Mouse (Mus musculus): ENCODE data around the gene Ptpn18. TPM values are rescaled to one million over a fixed set of nuclear protein-coding genes. Genes with fewer than 3 reads are reported as not detected.
"Not testable (repeated sequence)": the region's sequence is repeated elsewhere in the genome, so short reads cannot be mapped to it uniquely, and the experiment has no call there.

Gene Ptpn18
- polyA plus RNA-seq, 1 experiment from 2014 or later, result 2.9 TPM

DNA sequence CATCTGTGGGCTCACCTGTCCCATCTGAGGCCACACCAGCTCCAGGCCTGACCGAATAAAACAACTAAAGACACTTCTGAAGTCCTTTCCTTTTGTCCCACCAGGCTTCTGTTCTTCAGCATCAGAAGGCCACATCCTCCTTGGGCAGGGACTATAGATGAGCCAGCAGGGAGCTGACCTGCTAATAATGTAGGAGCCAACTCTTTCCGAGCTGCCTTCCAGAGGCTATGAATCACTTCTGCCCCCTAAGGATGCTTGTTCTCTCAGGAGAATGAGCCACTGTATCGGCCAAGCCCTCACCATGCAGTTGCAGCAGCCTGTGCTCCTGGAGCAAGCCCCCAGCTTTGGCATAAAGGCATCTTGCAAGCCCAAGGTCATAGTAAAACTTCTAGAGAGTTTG is 43.4 kb downstream of the Ptpn18 start:
- Histone ChIP-seq H3K4me1 (ENCODE audit: control insufficient read depth, insufficient read depth, low read length) (no peaks in the 10 kb centered on the region), H3K9ac (ENCODE audit: low read depth, low read length) (no peak overlapping the region), H3K27ac (ENCODE audit: low read length) (no peak overlapping the region), H3K36me3 (ENCODE audit: control insufficient read depth, insufficient read depth, low read length) (no peaks in the 10 kb centered on the region), H3K9me3 (replicated peaks; ENCODE audit: control insufficient read depth, low read length, poor library complexity, severe bottlenecking) (no peaks in the 10 kb centered on the region), H3K4me3 (ENCODE audit: low read depth, low read length) (no peak overlapping the region), H3K4me2 (ENCODE audit: low read length) (no peak overlapping the region), H3K27me3 (ENCODE audit: control insufficient read depth, insufficient read depth, low read depth, low read length) (no peaks in the 10 kb centered on the region)
- ATAC-seq, result no peak
- WGBS, result 31% methylated on average over 3 of the region's 3 CpGs

DNA sequence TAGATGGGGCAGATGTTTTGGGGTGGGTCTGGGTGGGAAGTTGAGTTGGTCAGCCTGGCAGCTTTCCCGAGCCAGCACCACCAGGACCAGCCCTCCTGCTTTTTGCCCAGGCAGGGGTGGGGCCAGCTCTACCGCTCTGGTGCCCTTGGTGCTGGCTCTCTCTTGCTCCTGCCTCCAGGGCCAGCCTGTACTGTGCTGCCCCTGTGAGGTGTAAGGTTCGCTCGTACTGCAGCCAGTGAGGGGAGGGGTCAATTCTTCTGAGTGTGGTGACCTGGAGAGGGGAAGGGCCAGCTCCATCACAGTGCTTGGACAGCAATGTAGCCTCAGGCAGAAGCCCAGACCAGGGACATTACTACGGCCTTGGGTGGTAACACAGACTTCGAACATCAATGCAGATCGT is 45.7 kb downstream of the Ptpn18 start:
- Histone ChIP-seq H3K4me3 (ENCODE audit: low read depth, low read length) (no peak overlapping the region), H3K27ac (ENCODE audit: low read length) (no peak overlapping the region), H3K9me3 (replicated peaks; ENCODE audit: control insufficient read depth, low read length, poor library complexity, severe bottlenecking) (no peaks in the 10 kb centered on the region), H3K4me1 (ENCODE audit: control insufficient read depth, insufficient read depth, low read length) (peaks cover 1% of the 10 kb centered on the region; the same call in 1 of the 2 replicates), H3K4me2 (ENCODE audit: low read length) (no peak overlapping the region), H3K9ac (ENCODE audit: low read depth, low read length) (no peak overlapping the region), H3K36me3 (ENCODE audit: control insufficient read depth, insufficient read depth, low read length) (no peaks in the 10 kb centered on the region), H3K27me3 (ENCODE audit: control insufficient read depth, insufficient read depth, low read depth, low read length) (no peaks in the 10 kb centered on the region)
- ATAC-seq, result 0 out of 2 replicates have a peak, but pooled peaks have one; percentile 25
- WGBS, result 72% methylated on average over 7 of the region's 7 CpGs

DNA sequence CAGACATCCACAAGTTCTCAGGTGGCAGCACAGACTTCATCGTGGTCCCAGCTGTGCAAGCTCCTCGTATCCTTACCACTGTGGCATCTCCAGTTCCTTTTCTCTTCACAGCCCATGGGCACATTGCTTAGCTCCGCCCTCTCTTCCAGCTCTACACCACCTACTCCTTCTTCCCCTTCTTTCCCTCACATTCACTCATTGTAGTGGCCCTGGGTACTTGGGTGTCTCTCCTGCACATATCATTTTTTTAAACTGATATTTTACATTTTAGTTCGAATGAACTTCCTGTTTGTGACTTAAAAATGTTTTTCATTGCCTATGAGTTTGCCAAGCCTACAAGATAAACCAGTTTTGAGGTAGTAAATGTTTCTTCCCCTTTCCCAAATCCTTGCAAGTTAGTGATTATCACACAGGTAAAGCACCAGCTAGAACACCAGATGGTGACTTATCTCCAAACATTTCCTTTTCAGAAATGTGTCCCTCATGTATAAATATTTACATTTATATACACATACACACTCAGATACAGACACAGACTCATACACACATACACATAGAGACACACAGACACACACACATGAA is 46.5 kb downstream of the Ptpn18 start:
- peaks cover 2% of the 10 kb centered on the region; the same call in 1 of the 2 replicates for H3K4me1 ChIP-seq (ENCODE audit: control insufficient read depth, insufficient read depth, low read length)
- H3K27ac ChIP-seq (ENCODE audit: low read length), result no peak overlapping the region
- no peak overlapping the region for H3K4me2 ChIP-seq (ENCODE audit: low read length)
- no peak for ATAC-seq
- no peak overlapping the region for H3K4me3 ChIP-seq (ENCODE audit: low read depth, low read length)
- no peak overlapping the region for H3K9ac ChIP-seq (ENCODE audit: low read depth, low read length)
- WGBS, result 88% methylated on average over 4 of the region's 4 CpGs
- H3K27me3 ChIP-seq (ENCODE audit: control insufficient read depth, insufficient read depth, low read depth, low read length), result no peaks in the 10 kb centered on the region
- no peaks in the 10 kb centered on the region for H3K9me3 ChIP-seq (replicated peaks; ENCODE audit: control insufficient read depth, low read length, poor library complexity, severe bottlenecking)
- no peaks in the 10 kb centered on the region for H3K36me3 ChIP-seq (ENCODE audit: control insufficient read depth, insufficient read depth, low read length)

GRCm38 (mm10) chr1:34507986-34508385 is 48.4 kb downstream of the Ptpn18 start:
- no peak overlapping the region for H3K9ac ChIP-seq (ENCODE audit: low read depth, low read length)
- no peak for ATAC-seq
- 65% methylated on average over 3 of the region's 3 CpGs for WGBS

DNA sequence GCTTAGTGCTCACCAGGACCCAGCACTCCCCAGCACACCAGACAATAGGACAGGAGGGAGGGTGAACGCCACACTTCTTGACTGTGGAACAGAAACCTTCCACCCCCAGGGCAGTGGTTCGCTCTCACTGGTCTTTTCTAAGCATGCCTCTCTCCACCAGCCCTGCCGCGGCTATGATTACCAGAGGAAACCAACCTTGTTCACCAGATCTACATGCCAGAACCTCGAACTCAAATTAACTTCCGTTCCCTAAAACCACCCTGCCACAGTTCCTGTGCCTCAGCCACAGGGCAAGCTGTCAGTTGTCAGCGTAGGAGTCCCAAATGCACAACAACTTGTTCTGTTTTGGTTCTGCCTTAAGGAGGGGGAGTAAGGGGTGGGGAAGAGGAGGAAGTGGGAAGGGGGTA is 51.0 kb downstream of the Ptpn18 start:
- no peaks in the 10 kb centered on the region for H3K9me3 ChIP-seq (replicated peaks; ENCODE audit: control insufficient read depth, low read length, poor library complexity, severe bottlenecking)
- H3K36me3 ChIP-seq (ENCODE audit: control insufficient read depth, insufficient read depth, low read length), result no peaks in the 10 kb centered on the region
- no peak overlapping the region for H3K27ac ChIP-seq (ENCODE audit: low read length)
- no peak overlapping the region for H3K4me3 ChIP-seq (ENCODE audit: low read depth, low read length)
- no peak for ATAC-seq
- 5% methylated on average over 7 of the region's 7 CpGs for WGBS
- peaks cover 2% of the 10 kb centered on the region; the same call in 1 of the 2 replicates for H3K4me1 ChIP-seq (ENCODE audit: control insufficient read depth, insufficient read depth, low read length)
- no peak overlapping the region for H3K9ac ChIP-seq (ENCODE audit: low read depth, low read length)
- H3K27me3 ChIP-seq (ENCODE audit: control insufficient read depth, insufficient read depth, low read depth, low read length), result no peaks in the 10 kb centered on the region
- peak overlapping the region; percentile 31 for H3K4me2 ChIP-seq (ENCODE audit: low read length)

More at GRCm38 (mm10) chr1:34507986-34508385, 48.4 kb downstream of the Ptpn18 start:
- H3K4me2 ChIP-seq (ENCODE audit: low read length), result no peak overlapping the region
- no peaks in the 10 kb centered on the region for H3K9me3 ChIP-seq (replicated peaks; ENCODE audit: control insufficient read depth, low read length, poor library complexity, severe bottlenecking)
- no peak overlapping the region for H3K27ac ChIP-seq (ENCODE audit: low read length)
- H3K36me3 ChIP-seq (ENCODE audit: control insufficient read depth, insufficient read depth, low read length), result no peaks in the 10 kb centered on the region
- H3K27me3 ChIP-seq (ENCODE audit: control insufficient read depth, insufficient read depth, low read depth, low read length), result no peaks in the 10 kb centered on the region
- peaks cover 2% of the 10 kb centered on the region; the same call in 1 of the 2 replicates for H3K4me1 ChIP-seq (ENCODE audit: control insufficient read depth, insufficient read depth, low read length)
- no peak overlapping the region for H3K4me3 ChIP-seq (ENCODE audit: low read depth, low read length)

DNA sequence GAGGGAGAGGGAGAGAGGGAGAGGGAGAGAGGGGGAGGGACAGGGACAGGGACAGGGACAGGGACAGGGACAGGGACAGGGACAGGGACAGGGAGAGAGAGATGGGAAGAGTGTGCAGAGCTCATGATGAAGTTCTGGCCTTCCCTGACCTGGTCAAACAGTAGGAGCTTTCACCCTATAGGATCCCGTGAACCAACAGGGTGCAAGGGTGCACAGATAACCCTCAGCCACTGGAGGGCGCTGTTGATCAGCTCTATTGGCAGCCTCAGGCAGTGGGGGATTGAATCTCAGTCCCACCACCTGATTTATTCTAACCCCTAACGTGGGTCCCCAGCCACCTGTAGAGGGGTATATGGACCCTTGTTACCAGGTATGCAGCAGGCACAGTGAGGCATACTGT is 51.5 kb downstream of the Ptpn18 start:
- no peaks in the 10 kb centered on the region for H3K36me3 ChIP-seq (ENCODE audit: control insufficient read depth, insufficient read depth, low read length)
- ATAC-seq, result no peak; the same call in 1 of the 2 replicates
- no peak overlapping the region for H3K27ac ChIP-seq (ENCODE audit: low read length)
- peaks cover 2% of the 10 kb centered on the region; the same call in 1 of the 2 replicates for H3K4me1 ChIP-seq (ENCODE audit: control insufficient read depth, insufficient read depth, low read length)
- no peak overlapping the region for H3K4me3 ChIP-seq (ENCODE audit: low read depth, low read length)
- WGBS, result 0% methylated on average over 3 of the region's 3 CpGs
- no peaks in the 10 kb centered on the region for H3K9me3 ChIP-seq (replicated peaks; ENCODE audit: control insufficient read depth, low read length, poor library complexity, severe bottlenecking)
- H3K4me2 ChIP-seq (ENCODE audit: low read length), result no peak overlapping the region
- no peaks in the 10 kb centered on the region for H3K27me3 ChIP-seq (ENCODE audit: control insufficient read depth, insufficient read depth, low read depth, low read length)
- no peak overlapping the region for H3K9ac ChIP-seq (ENCODE audit: low read depth, low read length)

GRCm38 (mm10) chr1:34513068-34513467 is 53.5 kb downstream of the Ptpn18 start:
- Histone ChIP-seq H3K27me3 (ENCODE audit: control insufficient read depth, insufficient read depth, low read depth, low read length) (no peaks in the 10 kb centered on the region), H3K4me2 (ENCODE audit: low read length) (no peak overlapping the region), H3K9ac (ENCODE audit: low read depth, low read length) (no peak overlapping the region), H3K27ac (ENCODE audit: low read length) (no peak overlapping the region), H3K4me3 (ENCODE audit: low read depth, low read length) (no peak overlapping the region), H3K9me3 (replicated peaks; ENCODE audit: control insufficient read depth, low read length, poor library complexity, severe bottlenecking) (no peaks in the 10 kb centered on the region), H3K4me1 (ENCODE audit: control insufficient read depth, insufficient read depth, low read length) (peaks cover 2% of the 10 kb centered on the region; the same call in 1 of the 2 replicates), H3K36me3 (ENCODE audit: control insufficient read depth, insufficient read depth, low read length) (no peaks in the 10 kb centered on the region)
- ATAC-seq, result no peak
- 86% methylated on average over 4 of the region's 4 CpGs for WGBS

DNA sequence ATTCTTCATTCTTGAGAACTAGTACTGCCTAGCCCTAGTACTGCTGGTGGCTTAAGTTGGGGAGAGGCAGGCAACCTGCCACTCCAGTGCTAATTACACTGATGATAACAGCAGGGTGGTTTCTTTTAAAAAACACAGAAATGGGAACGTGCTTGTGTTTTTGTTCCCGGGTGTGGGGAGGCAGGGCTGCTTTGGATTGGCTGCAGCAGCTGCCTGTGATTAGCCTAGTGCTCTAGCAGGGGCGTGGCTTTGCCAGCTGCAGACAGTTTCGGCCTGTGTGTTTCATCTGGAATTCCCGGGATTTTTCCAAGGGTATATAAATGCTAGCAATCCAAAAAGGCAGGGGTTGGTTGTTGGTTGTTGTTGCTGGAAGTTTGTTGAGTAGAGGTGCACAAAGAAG is 57.0 kb downstream of the Ptpn18 start:
- no peaks in the 10 kb centered on the region for H3K4me1 ChIP-seq (ENCODE audit: control insufficient read depth, insufficient read depth, low read length)
- no peak overlapping the region for H3K27ac ChIP-seq (ENCODE audit: low read length)
- H3K9me3 ChIP-seq (replicated peaks; ENCODE audit: control insufficient read depth, low read length, poor library complexity, severe bottlenecking), result no peaks in the 10 kb centered on the region
- 56% methylated on average over 5 of the region's 5 CpGs for WGBS
- no peaks in the 10 kb centered on the region for H3K36me3 ChIP-seq (ENCODE audit: control insufficient read depth, insufficient read depth, low read length)
- no peak overlapping the region for H3K4me2 ChIP-seq (ENCODE audit: low read length)
- no peak overlapping the region for H3K9ac ChIP-seq (ENCODE audit: low read depth, low read length)
- no peak for ATAC-seq
- H3K27me3 ChIP-seq (ENCODE audit: control insufficient read depth, insufficient read depth, low read depth, low read length), result no peaks in the 10 kb centered on the region
- no peak overlapping the region for H3K4me3 ChIP-seq (ENCODE audit: low read depth, low read length)

DNA sequence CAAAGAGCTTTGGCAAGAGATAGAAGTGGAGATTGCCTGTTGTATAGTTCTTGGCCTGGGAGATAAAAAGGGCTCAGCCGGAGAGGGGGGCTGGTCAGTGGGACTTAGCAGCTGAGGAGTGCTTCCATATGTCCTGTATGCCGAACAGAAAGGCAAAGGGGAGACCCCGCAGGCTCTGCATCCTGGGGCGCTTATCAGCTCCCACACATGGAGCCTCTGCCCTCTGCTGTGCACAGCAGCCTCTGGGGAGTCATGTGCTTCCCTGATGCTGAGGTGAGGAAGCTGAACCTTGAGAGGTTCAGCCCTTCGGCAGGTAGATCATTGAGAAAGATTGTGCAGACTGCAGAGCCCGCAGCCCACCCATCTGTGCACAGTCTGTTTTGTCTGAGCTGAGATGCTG is 57.7 kb downstream of the Ptpn18 start:
- not testable (repeated sequence) for H3K4me1 ChIP-seq (ENCODE audit: control insufficient read depth, insufficient read depth, low read length); H3K9me3 ChIP-seq (replicated peaks; ENCODE audit: control insufficient read depth, low read length, poor library complexity, severe bottlenecking); H3K9ac ChIP-seq (ENCODE audit: low read depth, low read length); H3K36me3 ChIP-seq (ENCODE audit: control insufficient read depth, insufficient read depth, low read length); H3K4me3 ChIP-seq (ENCODE audit: low read depth, low read length); ATAC-seq; H3K27ac ChIP-seq (ENCODE audit: low read length); H3K27me3 ChIP-seq (ENCODE audit: control insufficient read depth, insufficient read depth, low read depth, low read length); H3K4me2 ChIP-seq (ENCODE audit: low read length)
- 64% methylated on average over 5 of the region's 6 CpGs for WGBS

All from midbrain, embryonic 16.5 days (tissue).